Mouse (Mus musculus): ENCODE measurements around the gene Fkbp8. TPM values are rescaled to one million over a fixed set of nuclear protein-coding genes. Genes with fewer than 3 reads are reported as not detected.

Fkbp8 gene
- 28.9 and 45.8 TPM in 2 replicates for total RNA-seq (2015; ENCODE audit: low replicate concordance)
- 74.7 and 94.6 TPM in 2 replicates for total RNA-seq (2017; ENCODE audit: low replicate concordance)

DNA sequence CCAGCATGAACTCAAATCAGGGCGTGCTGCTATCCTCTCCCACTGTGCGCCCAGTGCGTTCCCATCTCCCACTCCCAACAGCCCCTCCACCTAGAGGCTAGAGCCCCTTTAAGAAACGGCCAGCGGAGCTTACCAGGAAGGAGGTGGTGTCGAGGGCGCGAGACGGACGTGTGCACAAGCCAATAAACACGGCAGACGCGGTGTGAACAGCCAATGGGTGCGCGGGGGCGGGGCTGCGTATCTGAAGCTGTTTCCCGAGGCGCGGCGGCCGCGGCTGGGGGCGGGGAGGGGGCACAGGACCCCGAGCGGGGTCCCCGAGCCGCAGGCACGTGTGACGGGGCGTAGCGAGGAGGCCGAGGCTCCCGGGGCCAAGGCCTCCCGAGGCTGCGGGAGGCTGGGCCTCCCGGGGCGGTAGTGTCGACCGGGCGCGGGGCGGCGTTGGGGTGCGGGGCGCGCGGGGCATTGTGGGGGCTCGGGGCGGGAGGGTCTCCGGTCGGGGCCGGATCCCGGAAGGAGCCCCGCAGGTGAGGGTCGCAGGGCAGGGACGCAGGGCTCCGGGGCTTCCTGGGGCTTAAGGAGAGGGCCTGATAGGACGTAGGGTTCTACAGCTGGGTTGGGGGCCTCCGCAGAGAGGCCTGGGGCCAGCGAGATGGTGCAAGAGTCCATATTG, at the start of gene Fkbp8, which contains the start of gene Kxd1:
Gene Fkbp8, plus strand, starts transcription at position 213 of the 670 bp plus-strand sequence.
Gene Kxd1, minus strand, starts transcription at position 445 of the 670 bp plus-strand sequence.
- ATAC-seq (replicated peaks; ENCODE audit: low FRiP score, poor library complexity, severe bottlenecking) = peak; percentile 81

DNA sequence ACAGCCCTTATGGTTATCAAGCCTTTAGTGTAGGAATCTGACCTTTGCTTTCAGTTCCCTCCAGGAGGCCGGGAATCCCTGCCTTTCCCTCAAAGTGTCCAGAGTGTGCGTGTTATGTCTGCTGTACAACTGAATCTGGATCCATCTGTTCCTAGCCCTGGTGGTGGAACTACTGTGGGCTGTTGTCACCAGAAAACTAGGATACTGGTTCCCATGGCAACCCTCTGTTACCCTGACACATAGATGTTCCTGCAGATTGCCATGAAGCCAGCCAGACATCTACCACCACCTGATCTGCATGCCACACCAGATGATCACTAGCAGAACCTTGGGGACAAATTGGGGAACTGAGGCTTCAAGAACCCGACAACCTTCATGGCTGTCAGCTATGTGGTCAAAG, 45.6 kb upstream of the Fkbp8 start:
- ATAC-seq (replicated peaks; ENCODE audit: low FRiP score, poor library complexity, severe bottlenecking) = no peak

- ATAC-seq (replicated peaks; ENCODE audit: low FRiP score, poor library complexity, severe bottlenecking) = no peak
Observed at GRCm38 (mm10) chr8:70482943-70483342, 44.6 kb upstream of the Fkbp8 start.

DNA sequence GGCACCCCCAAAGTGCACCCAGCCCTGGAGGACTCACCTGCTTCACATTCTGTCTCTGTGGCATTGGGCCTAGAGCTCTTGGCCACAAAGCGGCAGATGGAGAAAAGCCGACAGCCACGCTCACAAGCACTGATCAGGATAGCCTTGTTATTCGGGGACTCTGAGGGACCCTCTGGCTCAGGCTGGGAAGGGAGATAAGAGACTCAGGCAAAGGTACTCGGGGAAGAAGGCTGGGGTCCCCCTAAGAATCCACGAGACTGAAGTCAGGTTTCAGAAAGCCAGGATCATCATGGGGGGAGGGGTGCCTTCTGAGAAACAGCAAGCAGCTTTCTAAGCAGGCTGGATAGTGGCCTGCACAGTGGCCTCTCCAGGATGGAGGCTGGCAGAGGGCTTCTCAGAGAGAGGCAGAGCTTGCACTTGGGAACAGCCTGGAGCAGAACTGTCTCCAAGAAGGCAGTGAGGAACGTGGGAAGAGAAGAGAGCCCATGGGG, 41.3 kb upstream of the Fkbp8 start:
- no peak for ATAC-seq (replicated peaks; ENCODE audit: low FRiP score, poor library complexity, severe bottlenecking)

GRCm38 (mm10) chr8:70486941-70487520, 40.5 kb upstream of the Fkbp8 start, which contains the start of gene Tmem59l:
TSS of gene Tmem59l (minus strand) at chr8:70487358.
- ATAC-seq (replicated peaks; ENCODE audit: low FRiP score, poor library complexity, severe bottlenecking) = no peak

DNA sequence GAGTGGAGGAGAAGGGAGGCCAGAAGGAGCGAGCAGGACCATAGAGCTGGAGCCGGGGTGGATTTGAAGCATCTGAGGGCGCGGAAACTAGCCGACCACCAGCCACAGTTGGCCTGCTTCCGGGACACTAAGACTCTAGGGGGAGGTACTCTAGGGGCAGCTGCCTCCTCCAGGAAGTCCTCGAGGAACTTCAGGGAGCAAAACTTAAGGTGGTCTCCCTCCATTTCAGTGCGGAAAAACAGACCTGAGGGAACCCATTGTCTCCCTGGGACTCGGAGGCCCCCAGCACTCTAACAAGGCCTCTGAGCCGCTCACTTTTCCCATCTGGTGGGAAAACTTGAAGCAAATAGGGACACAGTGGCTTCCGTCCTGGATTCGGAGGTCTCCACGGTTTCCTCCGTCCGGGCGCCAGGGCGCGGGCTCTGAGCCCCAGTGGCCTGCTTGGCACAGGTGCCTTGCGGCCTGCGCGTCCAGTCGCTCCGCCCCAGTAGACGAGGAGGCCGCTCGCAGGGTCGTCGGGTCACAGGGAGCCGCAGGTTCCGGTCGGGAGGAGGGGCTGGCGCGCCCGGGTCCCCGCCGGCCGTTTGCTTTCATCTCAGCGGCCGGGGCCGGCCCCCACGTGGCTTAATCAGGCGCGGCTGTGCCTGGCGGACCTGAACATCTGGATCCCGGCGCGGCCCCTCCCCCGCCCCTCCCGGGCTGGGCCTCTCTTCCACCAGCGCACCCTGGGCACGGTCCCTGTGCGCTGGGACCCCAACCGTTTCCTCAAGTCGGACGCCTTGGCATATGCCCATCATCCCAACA, 39.3 kb upstream of the Fkbp8 start:
- no peak for ATAC-seq (replicated peaks; ENCODE audit: low FRiP score, poor library complexity, severe bottlenecking)

- ATAC-seq (replicated peaks; ENCODE audit: low FRiP score, poor library complexity, severe bottlenecking) = no peak
Observed at GRCm38 (mm10) chr8:70488931-70489470, 38.5 kb upstream of the Fkbp8 start.

DNA sequence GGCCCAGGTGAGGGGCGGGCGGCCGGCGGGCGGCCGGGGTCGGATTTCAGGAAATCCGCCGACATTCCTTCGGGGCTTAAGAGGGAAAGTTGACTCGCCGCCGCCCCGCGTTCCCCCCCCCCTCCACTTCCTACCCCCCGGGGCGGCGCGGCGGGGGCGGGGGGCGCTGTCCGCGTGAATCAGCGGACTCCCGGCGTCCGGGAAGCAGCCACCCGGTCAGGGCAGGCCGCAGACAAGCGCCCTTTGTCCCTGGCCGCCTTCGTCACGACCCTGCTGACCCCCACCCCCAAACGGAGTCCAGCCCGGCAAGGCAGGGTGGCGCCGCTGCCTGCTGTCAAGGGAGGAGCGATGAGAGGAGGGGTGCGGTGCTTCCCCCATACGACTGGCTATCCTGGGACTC, 37.9 kb upstream of the Fkbp8 start:
- ATAC-seq (replicated peaks; ENCODE audit: low FRiP score, poor library complexity, severe bottlenecking) = no peak

GRCm38 (mm10) chr8:70490061-70490879, 37.3 kb upstream of the Fkbp8 start:
- no peak for ATAC-seq (replicated peaks; ENCODE audit: low FRiP score, poor library complexity, severe bottlenecking)

GRCm38 (mm10) chr8:70490880-70491495, 36.5 kb upstream of the Fkbp8 start:
- no peak for ATAC-seq (replicated peaks; ENCODE audit: low FRiP score, poor library complexity, severe bottlenecking)

DNA sequence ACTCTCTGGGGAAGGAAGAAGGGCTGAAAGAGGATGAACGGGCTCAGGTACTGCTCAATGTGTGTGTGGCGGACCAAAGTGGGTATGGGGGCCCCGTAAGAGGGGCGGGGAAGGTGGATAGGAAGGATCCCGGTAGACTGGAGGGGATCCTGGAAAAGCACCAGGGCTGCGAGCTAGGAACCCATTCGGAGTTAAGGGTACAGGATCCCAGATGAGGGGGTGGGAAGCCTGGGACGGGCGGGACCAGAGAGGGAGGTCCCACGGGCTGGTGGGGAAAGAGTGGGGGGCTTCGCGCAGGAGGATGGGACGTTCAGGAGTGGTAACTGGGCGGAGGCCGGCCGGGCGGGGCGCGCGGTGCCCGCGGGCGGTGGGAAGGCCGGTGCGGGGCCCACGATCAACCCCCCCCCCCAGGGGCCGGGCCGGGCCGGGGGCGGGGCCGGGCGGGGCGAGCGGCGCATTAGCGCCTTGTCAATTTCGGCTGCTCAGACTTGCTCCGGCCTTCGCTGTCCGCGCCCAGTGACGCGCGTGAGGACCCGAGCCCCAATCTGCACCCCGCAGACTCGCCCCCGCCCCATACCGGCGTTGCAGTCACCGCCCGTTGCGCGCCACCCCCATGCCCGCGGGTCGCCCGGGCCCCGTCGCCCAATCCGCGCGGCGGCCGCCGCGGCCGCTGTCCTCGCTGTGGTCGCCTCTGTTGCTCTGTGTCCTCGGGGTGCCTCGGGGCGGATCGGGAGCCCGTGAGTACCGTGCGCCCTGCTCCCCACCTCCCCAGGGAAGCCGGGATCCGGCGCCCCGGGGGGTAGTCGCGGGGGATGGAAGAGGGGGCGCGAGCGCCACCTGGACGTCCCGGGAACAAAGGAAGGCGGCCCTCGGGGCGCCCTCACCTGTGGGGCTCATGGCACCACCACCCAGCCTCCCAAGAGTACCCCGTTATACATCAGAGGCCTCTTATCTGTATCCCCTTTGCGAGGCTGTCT, 34.6 kb upstream of the Fkbp8 start, which contains the start of gene Crlf1:
Gene Crlf1, plus strand, starts transcription at position 495 of the 977 bp plus-strand sequence.
- ATAC-seq (replicated peaks; ENCODE audit: low FRiP score, poor library complexity, severe bottlenecking) = no peak

GRCm38 (mm10) chr8:70493692-70494415, 33.7 kb upstream of the Fkbp8 start:
- ATAC-seq (replicated peaks; ENCODE audit: low FRiP score, poor library complexity, severe bottlenecking) = no peak

DNA sequence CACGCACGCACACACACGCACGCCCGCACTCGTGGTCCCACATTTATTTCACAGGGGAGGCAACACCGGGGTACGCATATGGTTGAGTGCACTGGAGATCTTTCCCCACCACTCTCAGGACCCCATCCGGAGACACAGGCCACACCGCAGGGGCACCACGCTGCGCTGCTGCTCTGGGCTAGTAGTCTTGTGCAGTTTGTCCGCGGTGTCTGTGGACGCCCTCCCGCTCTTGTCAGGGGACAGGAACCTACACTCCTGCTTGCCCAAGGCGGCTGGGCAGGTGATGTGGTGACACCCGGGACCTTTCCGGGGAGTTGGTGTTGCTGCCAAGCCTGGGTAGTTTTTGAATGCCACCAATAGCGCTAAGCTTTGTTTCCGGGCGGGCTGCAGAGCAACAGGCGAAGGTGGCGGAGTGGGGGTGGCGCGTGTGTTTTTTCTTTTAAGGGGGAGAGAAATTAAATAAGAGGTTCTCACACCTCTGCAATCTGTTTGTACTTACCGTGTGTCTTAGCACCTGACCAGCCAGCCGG, 33.0 kb upstream of the Fkbp8 start:
- ATAC-seq (replicated peaks; ENCODE audit: low FRiP score, poor library complexity, severe bottlenecking) = no peak

GRCm38 (mm10) chr8:70495001-70495770, 32.3 kb upstream of the Fkbp8 start:
- no peak for ATAC-seq (replicated peaks; ENCODE audit: low FRiP score, poor library complexity, severe bottlenecking)

DNA sequence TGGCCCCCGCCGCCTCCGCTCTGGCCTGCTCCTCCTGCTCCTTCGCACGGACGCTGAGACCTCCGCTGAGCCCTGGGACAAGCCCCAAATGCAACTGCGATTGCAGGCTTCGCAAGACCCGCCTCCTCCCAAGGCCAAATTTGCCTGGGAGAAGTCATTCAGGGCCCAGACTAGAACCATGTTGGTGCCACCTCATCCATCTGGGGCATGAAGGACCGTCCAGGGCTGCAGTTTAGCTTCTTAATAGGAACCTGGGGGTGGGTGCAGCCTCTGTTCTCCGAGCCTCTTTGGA, 31.8 kb upstream of the Fkbp8 start:
- ATAC-seq (replicated peaks; ENCODE audit: low FRiP score, poor library complexity, severe bottlenecking) = no peak
